Mouse (Mus musculus) cerebellum, postnatal 25 days (tissue): ENCODE measurements around the gene Rsu1.

Experiments used
- DNase-seq, 2 experiments: peaks; one replicate each; pipeline ENCODE4 v3.0.0; 2021; ENCODE audit warnings: mixed read lengths in 2 of 2

Gene Rsu1

GRCm38 (mm10) chr2:13271165-13271957 lies at the start of gene Rsu1:
Gene Rsu1 (minus strand): TSS chr2:13271415.
- peak; percentile 88 to 91 for DNase-seq

- no peak for DNase-seq
Observed at GRCm38 (mm10) chr2:13303376-13303775, 32.2 kb upstream of the Rsu1 start.

- no peak for DNase-seq
Observed at GRCm38 (mm10) chr2:13299031-13299430, 27.8 kb upstream of the Rsu1 start.

GRCm38 (mm10) chr2:13297733-13298132 lies 26.5 kb upstream of the Rsu1 start:
- DNase-seq: no peak

- DNase-seq: no peak
Observed at GRCm38 (mm10) chr2:13290661-13291060, 19.4 kb upstream of the Rsu1 start.

GRCm38 (mm10) chr2:13290070-13290469 lies 18.9 kb upstream of the Rsu1 start:
- no peak for DNase-seq

GRCm38 (mm10) chr2:13278114-13278862 lies 7.1 kb upstream of the Rsu1 start:
- DNase-seq: no peak

GRCm38 (mm10) chr2:13275874-13276273 lies 4.7 kb upstream of the Rsu1 start:
- peak in 1 of 2 experiments; percentile 5 for DNase-seq

- no peak for DNase-seq
Observed at GRCm38 (mm10) chr2:13270736-13271135, 479 bp downstream of the Rsu1 start.

GRCm38 (mm10) chr2:13268681-13269293 lies 2.4 kb downstream of the Rsu1 start:
- no peak for DNase-seq

DNA sequence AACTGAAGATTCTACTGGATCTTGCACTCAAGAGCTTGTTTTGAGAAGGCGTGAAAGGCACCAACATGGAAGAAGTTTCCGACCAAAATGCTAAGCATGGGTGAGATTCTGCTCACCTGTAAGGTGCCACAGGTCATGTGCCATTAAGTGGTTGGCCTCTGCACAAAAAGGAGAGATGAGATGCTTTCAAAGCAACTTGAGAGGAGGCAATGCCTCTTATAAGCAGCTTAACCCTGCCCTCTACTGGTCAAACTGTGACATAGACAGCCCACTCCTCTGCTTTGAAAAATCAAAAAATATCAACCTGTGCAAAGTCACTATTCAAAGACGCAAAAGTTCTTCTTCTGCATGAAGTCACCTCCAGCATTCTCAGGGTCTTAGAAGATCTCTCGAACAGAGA lies 6.3 kb downstream of the Rsu1 start:
- DNase-seq: peak in 1 of 2 experiments; percentile 11

DNA sequence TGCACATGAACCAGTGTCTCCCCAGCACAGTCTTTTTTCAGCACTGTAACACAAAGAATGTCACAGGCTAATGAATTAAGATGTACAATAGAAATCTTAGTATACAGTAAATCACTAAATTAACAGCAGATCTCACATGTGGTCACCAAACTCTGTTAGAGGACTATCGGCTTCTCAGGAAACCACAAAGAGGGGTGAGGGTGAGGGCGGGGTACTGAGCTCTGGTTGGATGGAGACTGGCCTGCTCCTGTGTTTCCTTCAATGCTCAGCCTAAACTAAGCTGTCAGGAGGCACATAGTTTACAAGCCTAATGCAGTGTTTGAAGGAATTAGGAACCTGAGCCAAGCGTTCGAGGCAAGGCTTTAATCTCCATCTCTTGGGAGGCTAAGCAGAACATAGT lies 8.1 kb downstream of the Rsu1 start:
- no peak for DNase-seq

- DNase-seq: no peak
Observed at GRCm38 (mm10) chr2:13258606-13259005, 12.6 kb downstream of the Rsu1 start.

GRCm38 (mm10) chr2:13240711-13241110 lies 30.5 kb downstream of the Rsu1 start:
- no peak for DNase-seq

GRCm38 (mm10) chr2:13237140-13237901 lies 33.9 kb downstream of the Rsu1 start:
- DNase-seq: peak; percentile 29 to 56

DNA sequence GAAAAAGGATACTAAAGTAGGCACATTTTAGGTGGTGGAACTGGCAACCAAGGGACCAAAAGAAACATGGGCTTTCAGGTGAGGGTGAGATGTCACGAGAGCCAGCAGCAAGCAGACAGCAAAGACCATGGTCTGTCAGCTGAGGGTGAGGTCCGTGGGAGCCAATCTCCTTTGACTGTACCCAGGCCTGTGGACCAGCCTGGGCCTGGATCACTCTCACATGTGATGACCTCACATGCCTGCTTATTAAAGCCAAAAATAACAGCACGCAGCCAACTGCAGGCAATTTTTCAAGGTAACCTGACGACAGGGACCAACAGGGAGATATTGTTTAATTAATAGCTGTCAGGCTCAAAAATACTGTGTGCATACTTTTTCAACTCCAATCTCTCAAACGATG lies 35.5 kb downstream of the Rsu1 start:
- peak; percentile 9 to 11 for DNase-seq

DNA sequence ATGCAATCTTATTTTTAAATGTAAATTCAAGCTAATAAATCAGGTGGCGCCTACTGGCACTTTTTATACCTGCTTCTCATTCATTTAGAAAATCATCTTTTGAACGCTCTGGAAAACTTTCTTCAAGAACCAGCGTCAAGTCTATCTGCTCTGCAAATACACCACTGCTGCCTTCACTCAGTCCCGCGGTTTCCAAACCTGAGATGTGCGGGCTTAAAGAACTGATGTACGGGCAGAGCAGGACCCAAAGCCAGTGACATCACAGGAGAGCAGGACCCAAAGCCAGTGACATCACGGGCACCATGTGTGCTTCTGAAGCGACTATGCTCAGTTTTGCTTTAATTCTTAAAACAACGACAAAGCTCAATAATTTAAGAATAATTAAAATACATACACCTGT lies 36.4 kb downstream of the Rsu1 start:
- no peak for DNase-seq

DNA sequence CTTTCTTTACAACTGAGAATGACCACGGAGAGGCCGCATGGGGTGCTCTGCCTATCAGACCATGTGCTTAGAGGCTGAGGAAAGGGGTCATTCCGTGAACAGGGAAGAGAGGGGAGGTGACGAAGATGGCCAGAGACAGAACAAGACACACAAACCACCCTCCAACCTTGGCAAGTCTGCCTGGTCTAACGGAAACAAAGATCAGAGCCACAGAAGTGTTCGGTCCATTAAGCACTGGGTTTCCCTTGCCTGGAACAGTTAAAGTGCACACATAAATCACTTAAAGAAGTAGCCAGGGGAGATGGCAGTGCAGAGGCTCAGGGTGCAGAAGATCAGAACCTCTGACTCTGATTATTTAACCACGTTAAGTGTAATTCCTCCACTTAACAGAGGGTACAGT lies 37.3 kb downstream of the Rsu1 start:
- DNase-seq: no peak

DNA sequence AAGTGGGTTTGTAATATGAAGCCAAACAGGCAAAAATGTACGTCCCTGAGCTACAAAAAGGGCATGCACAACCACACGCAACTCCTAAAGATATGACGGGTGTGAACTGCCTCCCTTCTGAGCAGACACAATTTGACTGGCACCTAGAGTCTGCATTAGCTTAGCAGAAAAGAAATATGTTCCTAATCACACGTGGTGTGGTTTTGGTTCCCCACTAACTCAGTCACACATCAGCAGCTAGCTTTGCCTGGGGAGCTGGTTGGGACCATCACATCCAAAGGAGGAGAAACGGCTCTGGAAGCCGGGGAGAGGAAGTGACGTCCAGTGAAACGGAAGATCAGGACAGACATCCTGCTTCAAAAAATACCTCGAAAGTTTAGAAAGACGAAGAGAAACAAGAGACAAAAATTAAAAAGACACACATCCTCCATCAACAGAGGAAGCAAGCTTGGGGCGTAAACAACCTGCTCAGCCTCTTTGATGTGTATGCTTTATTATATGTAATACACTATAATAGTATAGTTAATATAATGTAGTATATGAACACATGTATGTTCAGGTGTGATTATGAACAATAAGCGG lies 37.9 kb downstream of the Rsu1 start:
- DNase-seq: no peak

- DNase-seq: no peak
Observed at GRCm38 (mm10) chr2:13232305-13232704, 38.9 kb downstream of the Rsu1 start.

GRCm38 (mm10) chr2:13229686-13230085 lies 41.5 kb downstream of the Rsu1 start:
- no peak for DNase-seq

- no peak for DNase-seq
Observed at GRCm38 (mm10) chr2:13226031-13226430, 45.2 kb downstream of the Rsu1 start.

DNA sequence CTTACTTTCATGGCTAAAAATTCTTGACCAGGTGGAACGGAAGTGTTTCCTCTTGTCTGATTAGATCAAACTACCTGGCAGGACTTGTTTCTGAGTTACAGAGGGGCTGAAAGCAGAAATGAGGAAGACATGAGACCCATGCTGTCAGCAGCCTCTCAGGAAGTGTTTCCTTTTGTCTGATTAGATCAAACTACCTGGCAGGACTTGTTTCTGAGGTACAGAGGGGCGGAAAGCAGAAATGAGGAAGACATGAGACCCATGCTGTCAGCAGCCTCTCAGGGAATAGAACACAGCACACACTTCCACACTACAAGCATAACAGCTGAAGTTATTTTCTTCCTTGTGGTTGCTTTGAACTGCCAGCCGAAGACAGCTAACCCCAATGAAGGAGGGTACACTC lies 46.7 kb downstream of the Rsu1 start:
- no peak for DNase-seq
